Mouse (Mus musculus): Measurements from ENCODE around the gene Gas2l1. TPM values are rescaled to one million over a fixed set of nuclear protein-coding genes. Genes with fewer than 3 reads are reported as not detected.

The Gas2l1 gene
- total RNA-seq, 1 experiment from 2014 or later = not detected

DNA sequence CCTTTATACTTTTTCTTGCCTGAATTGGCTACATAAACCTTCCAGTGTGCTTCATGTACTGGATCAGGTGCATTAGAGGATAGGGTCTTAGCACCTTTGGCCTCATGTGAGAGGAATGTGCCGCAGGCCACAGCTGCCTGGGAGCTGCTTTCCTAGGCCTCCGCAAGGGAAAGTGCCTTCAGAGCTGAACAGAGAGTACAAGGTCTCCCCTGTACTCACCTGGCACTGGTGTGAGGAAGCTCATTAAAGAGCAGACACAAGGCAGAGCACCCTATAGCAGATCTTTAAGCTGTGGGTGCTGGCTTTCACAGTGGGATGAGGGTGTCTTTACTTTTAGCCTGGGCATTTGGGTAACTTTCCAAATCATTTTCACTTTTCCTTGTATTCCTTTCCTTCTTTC, 59.6 kb downstream of the Gas2l1 start:
- ATAC-seq (replicated peaks; ENCODE audit: low read depth, poor library complexity, severe bottlenecking) = no peak

Other genes with a start within 250 kb of the Gas2l1 start
- gene Nf2, start 215.8 kb downstream of the Gas2l1 start, total RNA-seq (2017) = 72.8 and 88.8 TPM in 2 replicates
- 18.0 and 18.3 TPM in 2 replicates for gene Nipsnap1, start 191.4 kb downstream of the Gas2l1 start, total RNA-seq (2017)
- 54.0 and 58.7 TPM in 2 replicates for gene Thoc5, start 170.0 kb downstream of the Gas2l1 start, total RNA-seq (2017)
- gene Nefh, start 117.3 kb downstream of the Gas2l1 start, total RNA-seq (2017) = 12.6 and 16.7 TPM in 2 replicates
- gene Ap1b1, start 78.5 kb downstream of the Gas2l1 start, total RNA-seq (2017) = 69.1 and 72.2 TPM in 2 replicates
- not detected in 2 replicates for gene Rasl10a, start 7.2 kb downstream of the Gas2l1 start, total RNA-seq (2017)
- gene Rhbdd3, start 33.6 kb upstream of the Gas2l1 start, total RNA-seq (2017) = 17.7 and 24.4 TPM in 2 replicates
- gene Ewsr1, start 33.9 kb upstream of the Gas2l1 start, total RNA-seq (2017) = 525 and 659 TPM in 2 replicates
- 11.0 and 20.0 TPM in 2 replicates for gene Emid1, start 86.9 kb upstream of the Gas2l1 start, total RNA-seq (2017)
- gene Kremen1, start 196.2 kb upstream of the Gas2l1 start, total RNA-seq (2017) = 1.3 and 2.8 TPM in 2 replicates